Mouse (Mus musculus): ENCODE results near the gene Cul5. TPM values are rescaled to one million over a fixed set of nuclear protein-coding genes. Genes with fewer than 3 reads are reported as not detected.
A peak's percentile ranks its signal among the peaks of the same experiment; 100 is the strongest.

The Cul5 gene
- polyA plus RNA-seq, 1 experiment from 2014 or later, result 25.3 TPM

GRCm38 (mm10) chr9:53667020-53667669, 2.7 kb downstream of the Cul5 start:
- Histone ChIP-seq H3K36me3 (no peaks in the 10 kb centered on the region), H3K27ac (peak overlapping the region; percentile 95), H3K27me3 (no peaks in the 10 kb centered on the region), H3K4me3 (peak overlapping the region; percentile 74), H3K4me2 (peak overlapping the region; percentile 68), H3K9ac (peak overlapping the region; percentile 95), H3K4me1 (replicated peaks) (peaks cover 22% of the 10 kb centered on the region), H3K9me3 (replicated peaks) (no peaks in the 10 kb centered on the region)
- peak; percentile 97 for ATAC-seq (replicated peaks; ENCODE audit: insufficient number of reproducible peaks, insufficient read depth, low FRiP score, low read depth)
- under 1% methylated on average over 74 of the region's 74 CpGs for WGBS

GRCm38 (mm10) chr9:53666665-53667019, 3.2 kb downstream of the Cul5 start:
- Histone ChIP-seq H3K4me1 (replicated peaks) (peaks cover 22% of the 10 kb centered on the region), H3K36me3 (no peaks in the 10 kb centered on the region), H3K27me3 (no peaks in the 10 kb centered on the region), H3K4me3 (peak overlapping the region; percentile 74), H3K9ac (peak overlapping the region; percentile 95), H3K27ac (peak overlapping the region; percentile 95), H3K9me3 (replicated peaks) (no peaks in the 10 kb centered on the region), H3K4me2 (peak overlapping the region; percentile 68)
- ATAC-seq (replicated peaks; ENCODE audit: insufficient number of reproducible peaks, insufficient read depth, low FRiP score, low read depth), result no peak; the same call in 1 of the 2 replicates
- under 1% methylated on average over 28 of the region's 28 CpGs for WGBS

- Histone ChIP-seq H3K4me2 (peak overlapping the region; percentile 68; the same call in 1 of the 2 replicates), H3K4me3 (no peak overlapping the region; the same call in 1 of the 2 replicates)
Observed at GRCm38 (mm10) chr9:53665428-53665827, 4.4 kb downstream of the Cul5 start.

DNA sequence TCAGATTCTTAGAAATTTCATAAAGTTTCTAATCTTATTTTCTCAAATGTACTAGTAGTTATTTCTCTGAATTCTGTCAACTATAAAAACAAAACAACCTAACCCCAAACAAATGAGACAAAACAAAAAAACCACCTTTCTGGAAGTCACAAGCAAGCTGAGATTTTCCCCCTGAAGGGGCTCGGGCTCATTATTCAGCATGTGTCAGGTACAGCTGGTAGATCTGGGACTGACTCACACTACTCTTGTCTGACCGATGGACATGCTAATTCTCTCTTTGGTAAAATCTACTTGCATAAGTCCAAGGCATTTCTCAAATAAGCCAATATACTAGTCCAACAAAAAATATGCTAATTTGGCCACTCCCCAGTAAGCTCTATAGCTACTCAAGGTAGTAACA, 5.0 kb downstream of the Cul5 start:
- no peak overlapping the region for H3K4me3 ChIP-seq
- 76% methylated on average over 2 of the region's 2 CpGs for WGBS
- H3K27me3 ChIP-seq, result no peaks in the 10 kb centered on the region
- H3K4me1 ChIP-seq (replicated peaks), result peaks cover 22% of the 10 kb centered on the region
- H3K27ac ChIP-seq, result no peak overlapping the region
- H3K4me2 ChIP-seq, result no peak overlapping the region
- no peak for ATAC-seq (replicated peaks; ENCODE audit: insufficient number of reproducible peaks, insufficient read depth, low FRiP score, low read depth)
- H3K36me3 ChIP-seq, result no peaks in the 10 kb centered on the region
- H3K9me3 ChIP-seq (replicated peaks), result no peaks in the 10 kb centered on the region
- no peak overlapping the region for H3K9ac ChIP-seq

More at GRCm38 (mm10) chr9:53665428-53665827, 4.4 kb downstream of the Cul5 start:
- Histone ChIP-seq H3K4me1 (replicated peaks) (peaks cover 22% of the 10 kb centered on the region), H3K9ac (no peak overlapping the region), H3K36me3 (no peaks in the 10 kb centered on the region), H3K27me3 (no peaks in the 10 kb centered on the region), H3K9me3 (replicated peaks) (no peaks in the 10 kb centered on the region), H3K27ac (no peak overlapping the region)
- ATAC-seq (replicated peaks; ENCODE audit: insufficient number of reproducible peaks, insufficient read depth, low FRiP score, low read depth), result no peak

DNA sequence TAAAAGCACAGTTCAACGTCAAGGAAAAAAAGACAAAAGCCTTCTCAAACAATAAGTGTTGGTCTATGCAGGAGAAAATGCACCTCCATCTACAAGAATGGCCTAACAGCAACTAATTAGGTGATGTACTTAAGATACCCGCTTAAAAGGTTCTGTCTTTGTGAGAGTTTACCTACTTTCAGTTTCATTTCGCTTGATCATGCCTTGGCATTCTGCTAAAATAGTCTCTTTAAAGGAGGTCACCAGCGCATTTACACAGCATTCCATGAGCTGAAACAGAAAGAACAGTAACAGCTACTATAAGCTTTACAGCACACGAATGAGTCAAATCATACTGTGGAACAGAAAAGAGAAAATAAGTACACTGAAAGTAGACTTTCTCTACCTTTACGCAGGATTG, 35.0 kb downstream of the Cul5 start:
- Histone ChIP-seq H3K36me3 (peaks cover 51% of the 10 kb centered on the region), H3K27ac (no peak overlapping the region), H3K4me1 (replicated peaks) (no peaks in the 10 kb centered on the region), H3K9ac (no peak overlapping the region), H3K4me2 (no peak overlapping the region), H3K27me3 (no peaks in the 10 kb centered on the region), H3K9me3 (replicated peaks) (no peaks in the 10 kb centered on the region), H3K4me3 (no peak overlapping the region)
- WGBS, result 92% methylated on average over 6 of the region's 6 CpGs
- ATAC-seq (replicated peaks; ENCODE audit: insufficient number of reproducible peaks, insufficient read depth, low FRiP score, low read depth), result no peak

- Histone ChIP-seq H3K36me3 (peaks cover 38% of the 10 kb centered on the region), H3K27ac (0 out of 2 replicates have a peak overlapping the region, but pooled peaks have one; percentile 24), H3K27me3 (no peaks in the 10 kb centered on the region), H3K4me2 (no peak overlapping the region), H3K9ac (no peak overlapping the region), H3K4me3 (no peak overlapping the region), H3K4me1 (replicated peaks) (0 out of 2 replicates have a peak, but pooled peaks cover 3% of the 10 kb centered on the region), H3K9me3 (replicated peaks) (no peaks in the 10 kb centered on the region)
- WGBS, result 37% methylated on average over 8 of the region's 8 CpGs
- ATAC-seq (replicated peaks; ENCODE audit: insufficient number of reproducible peaks, insufficient read depth, low FRiP score, low read depth), result no peak
Observed at GRCm38 (mm10) chr9:53615246-53615645, 54.6 kb downstream of the Cul5 start.

- 85% methylated on average over 4 of the region's 4 CpGs for WGBS
Observed at GRCm38 (mm10) chr9:53614286-53614685, 55.5 kb downstream of the Cul5 start.

DNA sequence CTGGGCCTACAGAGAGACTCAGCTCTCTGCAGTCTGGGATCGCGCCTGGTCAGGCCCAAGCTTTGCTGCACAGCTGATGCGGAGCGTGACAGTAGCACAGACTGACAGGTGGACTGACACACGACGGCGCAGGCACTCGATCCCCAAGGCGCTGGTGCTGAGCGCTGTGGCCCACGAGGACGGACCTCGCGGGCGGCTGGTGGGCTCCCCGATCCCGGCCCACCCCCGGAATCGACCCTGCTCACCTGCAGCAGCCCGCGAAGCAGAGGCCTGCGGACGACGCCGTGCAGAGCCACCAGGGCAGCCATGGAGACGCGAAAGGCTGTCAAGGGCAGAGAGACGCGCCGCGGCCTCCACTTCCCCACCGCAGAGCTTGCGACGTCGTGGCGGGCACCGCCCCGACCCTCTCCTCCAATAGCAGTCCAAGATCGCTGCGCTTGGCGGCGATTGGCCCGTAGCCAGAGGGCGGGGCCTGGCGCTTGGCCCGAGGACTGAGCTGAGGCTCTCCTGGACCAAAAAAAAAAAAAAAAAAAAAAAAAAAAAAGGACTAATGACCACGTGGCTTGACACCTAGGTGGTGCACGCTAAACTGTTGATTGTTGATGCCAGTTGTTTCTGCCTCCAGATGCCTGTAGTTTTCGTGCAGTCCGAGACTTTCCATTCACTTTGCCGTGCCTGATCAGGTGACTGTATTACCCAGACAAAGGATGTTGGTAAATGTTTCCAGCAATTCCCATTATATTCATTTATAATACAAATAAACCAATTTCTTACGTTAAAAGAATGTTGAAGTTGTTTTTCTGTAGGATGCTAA, 59.6 kb downstream of the Cul5 start, which contains the start of gene Acat1:
Acat1 (minus strand) TSS at position 415 of the 814 bp plus-strand sequence.
- peak within 1 kb of the TSS; percentile 86 for H3K27ac ChIP-seq
- H3K4me3 ChIP-seq, result peak within 1 kb of the TSS; percentile 69
- H3K27me3 ChIP-seq, result no peaks in the 10 kb centered on the region
- WGBS, result 2% methylated on average over 52 of the region's 52 CpGs
- H3K4me1 ChIP-seq (replicated peaks), result peaks cover 21% of the 10 kb centered on the region
- peak; percentile 98 for ATAC-seq (replicated peaks; ENCODE audit: insufficient number of reproducible peaks, insufficient read depth, low FRiP score, low read depth)
- peak within 1 kb of the TSS; percentile 74 for H3K4me2 ChIP-seq
- peak within 1 kb of the TSS; percentile 85 for H3K9ac ChIP-seq
- peaks cover 5% of the 10 kb centered on the region; the same call in 1 of the 2 replicates for H3K36me3 ChIP-seq
- no peaks in the 10 kb centered on the region for H3K9me3 ChIP-seq (replicated peaks)

More at GRCm38 (mm10) chr9:53614286-53614685, 55.5 kb downstream of the Cul5 start:
- no peaks in the 10 kb centered on the region for H3K27me3 ChIP-seq
- H3K4me2 ChIP-seq, result no peak overlapping the region
- H3K36me3 ChIP-seq, result peaks cover 30% of the 10 kb centered on the region
- H3K9me3 ChIP-seq (replicated peaks), result no peaks in the 10 kb centered on the region
- peaks cover 6% of the 10 kb centered on the region; the same call in 1 of the 2 replicates for H3K4me1 ChIP-seq (replicated peaks)
- H3K4me3 ChIP-seq, result no peak overlapping the region
- ATAC-seq (replicated peaks; ENCODE audit: insufficient number of reproducible peaks, insufficient read depth, low FRiP score, low read depth), result no peak
- H3K9ac ChIP-seq, result no peak overlapping the region
- no peak overlapping the region for H3K27ac ChIP-seq

- no peak for ATAC-seq (replicated peaks; ENCODE audit: insufficient number of reproducible peaks, insufficient read depth, low FRiP score, low read depth)
- H3K27ac ChIP-seq, result peak overlapping the region; percentile 86
Observed at GRCm38 (mm10) chr9:53609306-53609967, 60.4 kb downstream of the Cul5 start.

GRCm38 (mm10) chr9:53607816-53608215, 62.0 kb downstream of the Cul5 start:
- no peak overlapping the region for H3K4me2 ChIP-seq
- no peaks in the 10 kb centered on the region; the same call in 1 of the 2 replicates for H3K36me3 ChIP-seq
- H3K4me3 ChIP-seq, result no peak overlapping the region
- WGBS, result 90% methylated on average over 4 of the region's 4 CpGs
- peaks cover 38% of the 10 kb centered on the region for H3K4me1 ChIP-seq (replicated peaks)
- no peaks in the 10 kb centered on the region for H3K9me3 ChIP-seq (replicated peaks)
- H3K27me3 ChIP-seq, result no peaks in the 10 kb centered on the region
- no peak for ATAC-seq (replicated peaks; ENCODE audit: insufficient number of reproducible peaks, insufficient read depth, low FRiP score, low read depth)
- no peak overlapping the region for H3K9ac ChIP-seq
- no peak overlapping the region for H3K27ac ChIP-seq

More at GRCm38 (mm10) chr9:53609306-53609967, 60.4 kb downstream of the Cul5 start:
- H3K4me2 ChIP-seq, result peak overlapping the region; percentile 74
- peaks cover 5% of the 10 kb centered on the region; the same call in 1 of the 2 replicates for H3K36me3 ChIP-seq
- H3K27me3 ChIP-seq, result no peaks in the 10 kb centered on the region
- peak overlapping the region; percentile 69 for H3K4me3 ChIP-seq
- 63% methylated on average over 12 of the region's 12 CpGs for whole genome bisulfite sequencing
- H3K9ac ChIP-seq, result peak overlapping the region; percentile 85
- peaks cover 26% of the 10 kb centered on the region for H3K4me1 ChIP-seq (replicated peaks)
- H3K9me3 ChIP-seq (replicated peaks), result no peaks in the 10 kb centered on the region

DNA sequence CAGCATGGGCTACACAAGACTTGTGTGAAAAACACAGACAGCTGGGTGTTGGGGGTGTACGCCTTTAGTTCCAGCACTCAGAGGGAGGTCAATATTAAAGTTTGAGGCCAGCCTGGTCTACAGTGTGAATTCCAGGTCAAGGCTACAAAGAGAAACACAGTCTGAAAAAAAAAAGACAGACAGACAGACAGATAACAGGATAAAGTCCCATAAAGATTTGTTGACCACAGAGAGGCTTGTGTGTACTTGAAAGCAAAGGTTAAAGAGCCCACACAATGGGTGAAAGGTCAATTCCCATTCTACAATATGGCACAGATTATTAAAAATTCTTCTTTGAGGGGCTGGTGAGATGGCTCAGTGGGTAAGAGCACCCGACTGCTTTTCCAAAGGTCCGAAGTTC, 62.6 kb downstream of the Cul5 start:
- 91% methylated on average over 3 of the region's 3 CpGs for WGBS
- no peak overlapping the region for H3K9ac ChIP-seq
- peaks cover 38% of the 10 kb centered on the region for H3K4me1 ChIP-seq (replicated peaks)
- no peaks in the 10 kb centered on the region for H3K9me3 ChIP-seq (replicated peaks)
- no peak overlapping the region for H3K27ac ChIP-seq
- H3K36me3 ChIP-seq, result no peaks in the 10 kb centered on the region; the same call in 1 of the 2 replicates
- no peaks in the 10 kb centered on the region for H3K27me3 ChIP-seq
- no peak for ATAC-seq (replicated peaks; ENCODE audit: insufficient number of reproducible peaks, insufficient read depth, low FRiP score, low read depth)
- H3K4me2 ChIP-seq, result no peak overlapping the region
- no peak overlapping the region for H3K4me3 ChIP-seq

All from heart, embryonic 15.5 days (tissue).